Mouse (Mus musculus) gastrocnemius, postnatal 4 days (tissue): Measurements from ENCODE around the gene Pole2. TPM values are rescaled to one million over a fixed set of nuclear protein-coding genes. Genes with fewer than 3 reads are reported as not detected.
A peak's percentile ranks its signal among the peaks of the same experiment; 100 is the strongest.
"Not testable (repeated sequence)": the region's sequence is repeated elsewhere in the genome, so short reads cannot be mapped to it uniquely, and the experiment has no call there.

Experiments used
- DNase-seq, 2 experiments: peaks; one replicate each; pipeline ENCODE4 v3.0.0; 2021 to 2022; ENCODE audit warnings: low spot score in 2 of 2, mixed read lengths in 2 of 2
- total RNA-seq, 2 experiments: library from RNA; stranded (reverse); gene quantifications; 2 replicates each; pipeline ENCODE4 v1.2.3; 2021

Pole2 gene
- total RNA-seq, 2 experiments from 2014 or later: 6.1 to 6.9 TPM

GRCm38 (mm10) chr12:69183583-69184308 is 44.2 kb downstream of the Pole2 start, which contains the start of the genes Rpl36al and Mgat2:
Rpl36al (minus strand) TSS chr12:69184083.
Mgat2 (plus strand) TSS chr12:69184157.
- peak; percentile 99 to 100 for DNase-seq

GRCm38 (mm10) chr12:69181800-69182199 is 46.2 kb downstream of the Pole2 start:
- DNase-seq: no peak

DNA sequence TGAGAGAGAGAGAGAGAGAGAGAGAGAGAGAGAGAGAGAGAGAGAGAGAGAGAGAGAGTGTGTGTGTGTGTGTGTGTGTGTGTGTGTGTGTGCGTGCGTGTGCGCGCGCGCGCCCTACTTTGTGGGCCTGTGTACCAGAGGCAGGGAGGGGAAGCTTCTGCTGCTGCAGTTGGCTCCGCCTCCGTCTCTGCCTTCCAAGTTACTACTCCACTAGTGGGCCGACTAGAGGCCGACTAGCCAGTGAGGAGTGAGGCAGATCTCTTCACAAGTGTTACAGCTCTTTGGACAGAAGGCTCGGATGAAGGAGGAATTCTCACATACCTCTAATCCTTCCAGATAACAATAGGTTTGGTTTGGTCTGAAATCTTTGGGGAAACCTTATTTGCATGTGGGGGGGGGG is 48.6 kb downstream of the Pole2 start:
- DNase-seq: no peak

DNA sequence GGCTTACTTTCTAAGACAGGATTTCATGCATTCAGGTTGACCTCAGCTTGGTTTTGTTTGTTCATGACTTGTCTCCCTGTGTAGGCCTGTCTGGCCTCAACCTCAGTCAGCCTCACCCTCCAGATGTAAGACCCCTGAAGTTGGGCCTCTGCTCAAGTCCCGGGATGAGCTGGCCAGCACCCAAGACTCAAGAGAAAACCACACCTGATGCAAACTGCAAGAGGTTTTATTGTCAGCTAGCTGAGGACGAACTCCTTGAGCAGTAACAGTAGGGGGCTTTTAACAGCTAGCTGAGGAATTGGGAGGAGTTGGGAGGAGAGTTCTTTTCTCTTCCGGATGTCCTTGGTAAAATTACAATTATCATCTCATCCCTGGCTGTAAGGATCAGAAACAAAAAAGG is 50.5 kb downstream of the Pole2 start:
- no peak for DNase-seq

- DNase-seq: no peak
These were observed 52.0 kb downstream of the Pole2 start for GRCm38 (mm10) chr12:69175975-69176374.

GRCm38 (mm10) chr12:69171307-69171706 is 56.7 kb downstream of the Pole2 start:
- DNase-seq: no peak

GRCm38 (mm10) chr12:69168461-69169106 is 59.4 kb downstream of the Pole2 start, which contains the start of gene Lrr1:
Lrr1 (plus strand) TSS chr12:69168814.
- DNase-seq: peak; percentile 57 to 89

- no peak for DNase-seq
These were observed 60.1 kb downstream of the Pole2 start for GRCm38 (mm10) chr12:69167656-69168460.

DNA sequence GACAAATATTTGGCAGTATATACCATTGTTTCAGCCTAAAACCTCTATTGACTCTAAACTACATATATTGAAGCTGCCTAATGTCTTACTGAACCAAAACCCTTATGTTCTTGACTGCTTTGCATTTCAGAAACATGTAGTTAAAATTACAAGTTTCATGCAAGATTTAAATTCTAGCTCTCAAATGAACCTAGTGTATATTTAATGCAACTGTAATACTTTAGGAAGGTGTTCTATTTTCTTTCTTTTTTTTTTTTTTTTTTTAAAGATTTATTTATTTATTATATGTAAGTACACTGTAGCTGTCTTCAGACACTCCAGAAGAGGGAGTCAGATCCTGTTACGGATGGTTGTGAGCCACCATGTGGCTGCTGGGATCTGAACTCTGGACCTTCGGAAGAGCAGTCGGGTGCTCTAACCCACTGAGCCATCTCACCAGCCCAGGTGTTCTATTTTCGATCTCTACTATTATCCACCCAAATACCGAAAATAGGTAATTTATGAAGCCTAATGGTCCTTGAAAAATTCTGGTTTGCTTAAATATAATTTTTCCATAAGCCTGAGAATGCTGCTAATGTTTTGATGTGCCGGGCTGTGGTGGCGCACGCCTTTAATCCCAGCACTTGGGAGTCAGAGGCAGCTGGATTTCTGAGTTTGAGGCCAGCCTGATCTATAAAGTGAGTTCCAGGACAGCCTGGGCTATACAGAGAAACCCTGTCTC is 61.0 kb downstream of the Pole2 start:
- not testable (repeated sequence) for DNase-seq

- DNase-seq: no peak
These were observed 63.1 kb downstream of the Pole2 start for GRCm38 (mm10) chr12:69164904-69165303.

GRCm38 (mm10) chr12:69163586-69163985 is 64.4 kb downstream of the Pole2 start:
- DNase-seq: not testable (repeated sequence)

DNA sequence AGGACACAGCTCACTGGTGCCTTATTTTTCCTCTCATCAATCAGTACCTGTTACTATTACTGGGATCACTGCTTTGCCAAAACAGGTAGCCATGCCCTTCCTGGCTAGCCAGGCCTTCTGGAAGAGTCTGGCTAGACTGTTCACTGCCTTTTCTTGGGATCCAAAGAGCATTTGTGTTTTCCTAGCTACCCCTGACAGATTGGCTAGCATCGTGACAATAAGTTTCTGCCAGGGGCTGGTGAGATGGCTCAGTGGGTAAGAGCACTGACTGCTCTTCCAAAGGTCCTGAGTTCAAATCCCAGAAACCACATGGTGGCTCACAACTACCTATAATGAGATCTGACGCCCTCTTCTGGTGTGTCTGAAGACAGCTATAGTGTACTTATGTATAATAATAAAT is 67.3 kb downstream of the Pole2 start:
- DNase-seq: not testable (repeated sequence)

DNA sequence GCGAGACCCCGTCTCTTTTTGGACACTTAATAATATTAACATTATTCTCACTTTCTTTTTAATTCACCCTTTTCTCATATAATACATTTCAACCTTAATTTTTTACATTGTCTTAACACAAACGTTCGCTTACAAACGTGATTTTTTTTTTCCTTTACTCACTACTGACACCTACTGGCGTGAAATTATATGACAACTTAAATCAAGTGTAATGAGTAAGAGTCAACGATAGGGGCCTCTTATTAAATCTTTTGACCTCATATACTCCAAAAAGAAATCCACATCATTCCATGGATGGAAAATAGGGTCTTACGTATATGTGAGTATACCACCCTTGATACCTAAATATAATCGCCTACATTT is 68.4 kb downstream of the Pole2 start:
- no peak for DNase-seq

GRCm38 (mm10) chr12:69158765-69159577 is 69.0 kb downstream of the Pole2 start, which contains the start of gene Rps29:
Rps29 (minus strand) TSS chr12:69159186.
- peak; percentile 90 to 95 for DNase-seq

DNA sequence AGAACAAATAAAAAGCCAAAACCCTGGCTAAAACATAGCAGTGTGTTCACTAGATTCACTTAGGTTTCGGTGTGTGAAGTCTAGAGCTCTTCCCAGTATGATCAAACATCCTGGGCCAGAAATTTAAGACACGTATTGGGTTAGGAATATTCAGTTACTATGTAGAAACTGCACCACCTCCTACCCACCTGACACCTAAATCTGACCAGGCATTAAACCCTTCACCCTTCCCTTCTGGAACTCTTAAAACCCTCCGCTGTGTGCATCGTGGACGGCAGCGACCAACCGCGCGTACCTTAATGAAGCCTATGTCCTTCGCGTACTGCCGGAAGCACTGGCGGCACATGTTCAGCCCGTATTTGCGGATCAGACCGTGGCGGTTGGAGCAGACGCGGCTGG is 69.6 kb downstream of the Pole2 start:
- no peak for DNase-seq

DNA sequence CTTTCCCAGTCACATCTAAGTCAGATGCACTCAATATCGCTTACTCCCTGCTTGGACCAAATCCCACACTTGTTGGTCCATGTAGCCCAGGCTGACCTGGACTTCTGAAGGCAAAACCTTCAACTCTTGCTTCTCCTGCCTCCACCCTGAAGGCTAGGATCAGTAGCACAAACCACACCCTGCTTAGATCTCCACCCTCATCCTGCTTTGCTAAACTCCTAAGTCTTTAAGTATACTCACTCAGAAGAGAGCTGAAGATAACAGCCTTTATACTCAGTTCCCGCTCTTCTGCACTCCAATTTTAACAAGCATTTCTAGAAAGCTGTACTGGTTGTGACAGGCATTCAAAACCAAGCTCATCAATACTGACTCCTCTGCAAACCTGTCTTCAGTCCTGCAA is 70.9 kb downstream of the Pole2 start:
- DNase-seq: no peak

DNA sequence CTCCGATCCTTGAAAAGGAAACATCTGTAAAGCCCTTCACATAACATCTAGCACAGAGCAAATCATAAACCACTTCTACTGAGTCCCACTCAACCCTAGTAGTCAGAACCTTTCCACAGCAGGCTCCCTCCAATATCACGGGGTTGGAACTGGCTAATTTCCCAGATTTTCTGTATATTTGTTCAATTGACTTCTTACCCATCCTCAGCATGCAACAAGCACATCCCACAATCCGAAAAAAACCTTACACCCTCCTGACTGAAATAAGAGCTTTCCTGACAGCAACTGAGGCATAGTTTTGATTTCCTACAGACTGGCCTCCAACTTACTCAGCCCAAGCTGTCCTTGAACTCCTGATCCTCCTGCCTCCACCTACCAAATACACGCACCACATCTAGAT is 71.6 kb downstream of the Pole2 start:
- no peak for DNase-seq

GRCm38 (mm10) chr12:69155923-69156322 is 72.1 kb downstream of the Pole2 start:
- no peak for DNase-seq
